Mouse (Mus musculus) hindbrain, postnatal 0 days (tissue): Measurements from ENCODE around the gene Col23a1. TPM values are rescaled to one million over a fixed set of nuclear protein-coding genes. Genes with fewer than 3 reads are reported as not detected.
A peak's percentile ranks its signal among the peaks of the same experiment; 100 is the strongest.

Source experiments
- ATAC-seq: fragments of 200-750 bp; cut with Nextera tagmentation; 2 replicates; pipeline ENCODE4 v1.8.0; 2017; ENCODE audit warnings: mild to moderate bottlenecking, moderate TSS enrichment, moderate library complexity
- DNase-seq: peaks from one replicate; pipeline ENCODE4 v3.0.0-alpha.2; 2015; ENCODE audit warnings: low spot score
- H3K27ac ChIP-seq: fragments of 300-500 bp; sonication (generic); 2 replicates; pipeline ENCODE4 v1.5.1; 2014; ENCODE audit warnings: mild to moderate bottlenecking
- H3K27me3 ChIP-seq: fragments of 300-500 bp; sonication (generic); 2 replicates; pipeline ENCODE4 v1.6.1; 2014; ENCODE audit warnings: low read length, mixed read lengths; ENCODE audit not compliant: insufficient read depth
- H3K36me3 ChIP-seq: fragments of 300-500 bp; sonication (generic); 2 replicates; pipeline ENCODE4 v1.6.1; 2014; ENCODE audit warnings: low read length, mixed read lengths; ENCODE audit not compliant: insufficient read depth
- H3K4me1 ChIP-seq: fragments of 300-500 bp; sonication (generic); 2 replicates; pipeline ENCODE4 v1.6.1; 2014; ENCODE audit warnings: antibody characterized with exemption, low read length, mixed read lengths; ENCODE audit not compliant: insufficient read depth
- H3K4me2 ChIP-seq: fragments of 300-500 bp; sonication (generic); 2 replicates; pipeline ENCODE4 v1.6.1; 2014; ENCODE audit warnings: low read depth, mild to moderate bottlenecking, low read length, moderate library complexity, mixed read lengths
- H3K4me3 ChIP-seq: fragments of 300-500 bp; sonication (generic); 2 replicates; pipeline ENCODE4 v1.5.1; 2014; ENCODE audit warnings: low read length
- H3K9ac ChIP-seq: fragments of 300-500 bp; sonication (generic); replicated peaks from 2 replicates; pipeline ENCODE4 v1.6.1; 2014; ENCODE audit warnings: mild to moderate bottlenecking, low read length, moderate library complexity, mixed read lengths
- H3K9me3 ChIP-seq: fragments of 300-500 bp; sonication (generic); 2 replicates; pipeline ENCODE4 v1.6.1; 2016; ENCODE audit warnings: low read length, mixed read lengths
- CTCF ChIP-seq: IDR thresholded peaks from 2 replicates; pipeline ENCODE4 v1.5.1; 2016; ENCODE audit warnings: antibody characterized with exemption, control low read depth, low read depth
- WGBS: fragments of 180-500 bp; shearing (Covaris S2); extraction: QIAGEN DNeasy Blood & Tissue Kit; methylation state at CpG from one replicate; pipeline ENCODE4 v1.1.7; 2014; 5-methylcytosine and 5-hydroxymethylcytosine counted together
- polyA plus RNA-seq: library from polyadenylated mRNA; unstranded; fragments of >200 nt; fragmentation: Nextera tagmentation; extraction: Ambion mirVana; gene quantifications from 2 replicates; pipeline ENCODE4 v1.2.1, GENCODE M21; 2015
- total RNA-seq: library from RNA; depleted of rRNA; stranded (reverse); fragments of >200 nt; gene quantifications from 2 replicates; pipeline ENCODE4 v1.2.3, GENCODE M21; 2014

The Col23a1 gene
- total and polyA plus RNA-seq, 2 experiments from 2014 or later: 9.5 to 17.7 TPM

DNA sequence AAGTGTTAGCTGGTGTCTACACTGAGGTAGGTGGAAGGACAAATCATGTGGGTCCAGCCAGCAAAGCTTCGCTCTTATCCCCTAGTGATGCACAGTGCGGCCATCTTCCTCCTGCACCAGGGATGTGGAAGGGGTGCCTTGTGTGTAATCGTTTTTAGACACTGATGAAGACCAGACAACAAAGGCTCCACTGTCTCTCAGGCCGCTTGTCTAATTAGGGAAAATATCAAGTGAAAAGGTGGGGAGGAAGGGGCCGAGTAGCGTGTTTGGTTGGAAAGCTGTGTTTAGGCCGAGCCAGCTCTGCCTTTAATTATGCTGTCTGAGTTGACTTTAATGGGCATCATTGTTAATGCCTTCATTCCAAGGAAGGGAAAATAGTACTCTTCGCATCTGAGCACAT lies 116.8 kb downstream of the Col23a1 start:
- no peak overlapping the region for H3K27ac ChIP-seq
- no peak overlapping the region for H3K9ac ChIP-seq
- DNase-seq (no peak), ATAC-seq (no peak)
- no peaks in the 10 kb centered on the region for H3K9me3 ChIP-seq
- no peak overlapping the region for H3K4me2 ChIP-seq
- no peaks in the 10 kb centered on the region for H3K27me3 ChIP-seq
- TF ChIP-seq CTCF: no peak
- H3K4me1 ChIP-seq: no peaks in the 10 kb centered on the region
- H3K4me3 ChIP-seq: no peak overlapping the region
- 59% methylated on average over 8 of the region's 8 CpGs for WGBS
- H3K36me3 ChIP-seq: no peaks in the 10 kb centered on the region

DNA sequence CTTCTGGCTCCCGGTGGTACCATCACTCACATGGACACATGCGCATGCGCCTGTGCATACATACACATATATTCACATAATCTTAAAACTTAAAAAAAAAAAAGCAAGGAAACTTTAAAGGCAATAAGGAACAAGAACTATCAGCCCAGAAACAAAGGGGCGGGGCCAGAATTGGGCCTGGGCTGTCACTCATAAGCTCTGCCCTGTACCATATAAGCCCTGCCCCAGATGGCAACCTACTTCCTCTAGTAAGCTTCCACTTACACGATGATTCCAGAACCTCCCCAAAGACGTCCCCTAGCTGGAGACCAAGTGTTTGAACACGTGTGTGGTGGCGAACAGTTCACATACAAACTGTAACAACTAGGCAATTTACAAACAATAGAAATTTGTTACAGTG lies 117.6 kb downstream of the Col23a1 start:
- ATAC-seq: no peak
- TF ChIP-seq CTCF: no peak
- no peak overlapping the region for H3K4me3 ChIP-seq
- 82% methylated on average over 8 of the region's 8 CpGs for WGBS
- H3K4me2 ChIP-seq: no peak overlapping the region
- H3K4me1 ChIP-seq: no peaks in the 10 kb centered on the region
- DNase-seq: no peak
- no peaks in the 10 kb centered on the region for H3K27me3 ChIP-seq
- H3K36me3 ChIP-seq: no peaks in the 10 kb centered on the region
- H3K9me3 ChIP-seq: no peaks in the 10 kb centered on the region
- no peak overlapping the region for H3K9ac ChIP-seq
- H3K27ac ChIP-seq: no peak overlapping the region

GRCm38 (mm10) chr11:51410771-51411170 lies 121.1 kb downstream of the Col23a1 start:
- no peak for TF ChIP-seq CTCF

DNA sequence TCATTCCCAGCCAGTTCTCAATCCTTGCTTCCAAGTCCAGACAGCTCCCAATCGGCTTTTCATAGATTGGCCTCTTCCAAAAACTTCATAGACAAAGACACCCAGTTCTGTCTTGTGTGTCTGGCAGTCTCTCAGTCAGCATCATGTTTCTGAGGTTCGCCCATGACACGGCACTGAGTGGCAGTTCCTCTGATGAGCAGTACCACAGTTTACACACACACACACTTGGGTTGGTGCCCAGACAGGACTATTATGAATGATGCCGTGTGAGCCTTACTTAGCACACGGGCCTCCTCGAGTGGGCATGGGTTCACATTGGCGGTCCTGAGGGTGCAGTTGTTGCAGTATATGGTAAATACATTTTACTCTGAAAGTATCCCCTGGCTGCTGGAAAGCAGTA lies 124.8 kb downstream of the Col23a1 start:
- no peak for TF ChIP-seq CTCF
- Histone ChIP-seq H3K27ac (no peak overlapping the region), H3K27me3 (no peaks in the 10 kb centered on the region), H3K4me1 (no peaks in the 10 kb centered on the region), H3K9ac (no peak overlapping the region), H3K36me3 (no peaks in the 10 kb centered on the region), H3K4me3 (no peak overlapping the region), H3K9me3 (no peaks in the 10 kb centered on the region), H3K4me2 (no peak overlapping the region)
- ATAC-seq (peak; percentile 21; the same call in 1 of the 2 replicates), DNase-seq (no peak)
- WGBS: 50% methylated on average over 7 of the region's 7 CpGs

More at GRCm38 (mm10) chr11:51410771-51411170, 121.1 kb downstream of the Col23a1 start:
- Histone ChIP-seq H3K9ac (no peak overlapping the region), H3K36me3 (no peaks in the 10 kb centered on the region), H3K27ac (no peak overlapping the region), H3K27me3 (no peaks in the 10 kb centered on the region), H3K9me3 (no peaks in the 10 kb centered on the region), H3K4me2 (no peak overlapping the region), H3K4me3 (no peak overlapping the region), H3K4me1 (no peaks in the 10 kb centered on the region)
- 72% methylated on average over 12 of the region's 12 CpGs for WGBS
- ATAC-seq (no peak), DNase-seq (no peak)

DNA sequence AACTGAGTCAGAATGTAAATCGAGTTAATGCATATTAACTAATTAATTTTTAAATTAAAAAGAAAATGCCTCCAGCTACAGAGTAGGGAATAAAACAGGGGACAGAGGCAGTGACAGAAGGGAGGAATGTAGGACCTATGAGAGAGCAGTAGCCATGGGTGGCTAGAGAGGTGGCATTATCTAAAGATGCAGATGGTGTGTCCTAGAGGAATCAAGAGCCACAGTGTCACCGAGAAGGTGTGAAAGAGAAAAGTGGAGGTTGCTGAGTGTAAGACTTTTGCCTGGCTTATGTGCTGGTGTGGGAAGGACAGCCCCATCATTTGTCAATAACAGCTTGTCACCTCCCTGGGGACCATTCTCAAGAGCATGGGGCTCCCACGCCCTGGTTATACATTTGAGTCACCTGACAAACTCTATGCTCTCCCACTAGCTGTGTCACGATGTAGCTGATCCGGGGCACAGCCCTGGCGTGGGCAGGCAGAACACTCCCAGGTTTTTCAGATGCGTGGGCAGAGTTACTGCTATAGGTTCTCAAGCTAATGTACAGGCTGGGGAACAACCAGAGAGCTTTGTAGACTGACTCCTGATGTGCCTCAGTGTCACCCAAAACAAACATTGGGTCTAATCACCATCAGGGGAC lies 125.4 kb downstream of the Col23a1 start:
- 86% methylated on average over 7 of the region's 7 CpGs for WGBS
- no peak for TF ChIP-seq CTCF
- no peaks in the 10 kb centered on the region for H3K9me3 ChIP-seq
- no peak overlapping the region for H3K9ac ChIP-seq
- H3K36me3 ChIP-seq: no peaks in the 10 kb centered on the region
- H3K4me2 ChIP-seq: no peak overlapping the region
- no peak overlapping the region for H3K4me3 ChIP-seq
- no peak for DNase-seq
- H3K4me1 ChIP-seq: no peaks in the 10 kb centered on the region
- no peak overlapping the region for H3K27ac ChIP-seq
- H3K27me3 ChIP-seq: no peaks in the 10 kb centered on the region
- ATAC-seq: no peak

DNA sequence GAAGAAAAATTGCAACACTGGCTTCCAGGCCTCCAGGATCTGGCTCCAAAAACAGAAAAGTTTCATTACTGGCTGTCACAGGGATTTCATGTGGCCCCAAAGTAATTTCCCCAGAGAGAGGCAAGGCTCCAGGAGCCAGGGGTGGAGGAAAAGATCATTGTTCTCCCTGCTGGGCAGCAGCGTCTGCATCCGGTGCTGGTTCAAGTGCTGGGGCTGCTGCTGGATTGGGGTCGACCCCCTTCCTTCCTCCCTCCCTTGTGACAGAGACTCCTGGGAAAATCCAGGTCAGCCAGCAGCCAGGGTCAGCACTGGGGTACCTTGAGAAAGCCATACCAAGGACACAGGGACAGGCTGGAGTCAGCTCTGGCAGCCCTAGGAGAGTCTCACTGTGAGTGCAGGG lies 129.1 kb downstream of the Col23a1 start:
- no peak overlapping the region for H3K4me2 ChIP-seq
- H3K27ac ChIP-seq: no peak overlapping the region
- TF ChIP-seq CTCF: no peak
- H3K4me3 ChIP-seq: no peak overlapping the region
- ATAC-seq (no peak), DNase-seq (no peak)
- no peaks in the 10 kb centered on the region for H3K27me3 ChIP-seq
- H3K4me1 ChIP-seq: no peaks in the 10 kb centered on the region
- no peaks in the 10 kb centered on the region for H3K36me3 ChIP-seq
- no peak overlapping the region for H3K9ac ChIP-seq
- whole genome bisulfite sequencing: 10% methylated on average over 3 of the region's 3 CpGs
- no peaks in the 10 kb centered on the region for H3K9me3 ChIP-seq

DNA sequence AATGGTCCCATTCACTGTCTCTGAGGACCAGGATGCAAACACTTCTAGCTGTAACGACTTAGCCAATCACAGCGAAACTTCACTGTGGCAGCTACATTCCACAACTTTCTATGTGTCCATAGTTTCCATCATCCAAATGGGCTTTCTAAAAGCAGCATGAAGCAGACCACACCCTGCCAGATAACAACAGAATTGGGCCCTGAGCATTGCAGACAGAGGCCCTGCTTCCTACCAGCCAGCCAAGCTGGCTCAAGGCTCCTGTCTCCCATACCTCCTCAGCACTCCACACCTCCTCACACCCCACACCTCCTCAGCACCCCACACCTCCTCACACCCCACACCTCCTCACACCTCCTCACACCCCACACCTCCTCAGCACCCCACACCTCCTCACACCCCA lies 132.2 kb downstream of the Col23a1 start:
- H3K27ac ChIP-seq: no peak overlapping the region
- no peak for ATAC-seq
- no peaks in the 10 kb centered on the region for H3K36me3 ChIP-seq

More for the DNA sequence above, 132.2 kb downstream of the Col23a1 start:
- Histone ChIP-seq H3K9ac (no peak overlapping the region), H3K4me3 (no peak overlapping the region), H3K27me3 (no peaks in the 10 kb centered on the region), H3K4me2 (no peak overlapping the region), H3K4me1 (no peaks in the 10 kb centered on the region), H3K9me3 (no peaks in the 10 kb centered on the region)
- WGBS: 75% methylated on average over 2 of the region's 2 CpGs
- DNase-seq: no peak
- TF ChIP-seq CTCF: no peak
